Mouse (Mus musculus): ENCODE measurements around the gene Pacrg.

GRCm38 (mm10) chr17:10401529-10401928, 438.6 kb downstream of the Pacrg start:
- TF ChIP-seq CTCF (IDR thresholded peaks at IDR 0.05; ENCODE audit: low read depth, low read length) (no peak), POLR2A (IDR thresholded peaks at IDR 0.05; ENCODE audit: extremely low read depth, insufficient read depth, low read length) (no peak)

All from liver, adult 2 months (tissue).